Mouse (Mus musculus): Measurements from ENCODE around the gene Tspan6. TPM values are rescaled to one million over a fixed set of nuclear protein-coding genes. Genes with fewer than 3 reads are reported as not detected.

The Tspan6 gene
- 12.4 TPM for polyA plus RNA-seq (2015; fragmentation: Illumina TruSeq; extraction: RNeasy Lipid Tissue Mini Kit (QIAGEN cat#74804); ENCODE audit: insufficient read depth, low replicate concordance)

DNA sequence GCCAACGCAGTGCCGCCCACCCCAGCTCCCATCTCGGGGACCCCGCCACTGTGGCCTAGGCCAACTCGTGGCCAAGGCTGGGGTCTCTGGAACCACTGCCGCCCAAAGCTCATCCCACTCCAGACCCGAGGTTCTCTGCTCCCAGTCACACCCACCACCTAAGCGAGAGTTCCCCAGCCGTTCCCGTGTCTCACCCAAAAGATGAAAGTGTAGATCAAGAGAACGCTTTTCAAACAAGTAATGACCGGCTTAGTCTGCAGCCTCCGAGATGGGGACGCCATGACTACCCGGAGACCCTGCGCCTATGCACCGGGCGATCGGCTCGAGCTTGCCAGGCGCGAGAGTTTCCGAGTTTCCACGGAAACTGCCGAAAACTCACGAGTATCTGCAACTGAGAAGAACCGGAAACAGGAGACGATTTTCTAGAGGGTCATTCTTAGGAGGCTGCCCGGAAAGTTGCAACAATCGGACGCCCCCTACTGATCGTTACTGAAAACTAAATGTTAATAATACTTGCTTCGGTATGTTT lies at the start of gene Tspan6:
Gene Tspan6 (minus strand): TSS at position 416 of the 529 bp plus-strand sequence.

DNA sequence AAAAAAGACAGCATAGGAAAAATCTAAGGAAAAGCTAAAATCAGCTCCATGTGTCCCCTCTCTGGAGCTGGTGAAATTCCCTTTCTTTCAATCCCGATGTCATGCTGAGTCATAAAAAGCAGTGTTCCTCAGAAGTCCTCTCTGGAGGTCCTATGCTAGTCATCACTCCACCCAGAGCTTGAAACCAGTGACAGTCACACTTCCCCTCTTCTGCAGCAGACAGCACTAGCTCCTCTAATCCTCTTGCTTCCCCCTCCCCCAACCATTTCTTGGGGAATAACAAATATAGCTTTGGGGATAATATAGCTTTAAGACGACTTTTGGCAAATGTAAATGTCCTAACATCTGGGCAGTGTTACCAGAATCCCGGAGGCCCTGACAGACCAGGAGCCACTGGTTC lies 10.0 kb upstream of the Tspan6 start, which contains the start of gene Srpx2:
Gene Srpx2 (plus strand): TSS at position 166 of the 400 bp plus-strand sequence.

DNA sequence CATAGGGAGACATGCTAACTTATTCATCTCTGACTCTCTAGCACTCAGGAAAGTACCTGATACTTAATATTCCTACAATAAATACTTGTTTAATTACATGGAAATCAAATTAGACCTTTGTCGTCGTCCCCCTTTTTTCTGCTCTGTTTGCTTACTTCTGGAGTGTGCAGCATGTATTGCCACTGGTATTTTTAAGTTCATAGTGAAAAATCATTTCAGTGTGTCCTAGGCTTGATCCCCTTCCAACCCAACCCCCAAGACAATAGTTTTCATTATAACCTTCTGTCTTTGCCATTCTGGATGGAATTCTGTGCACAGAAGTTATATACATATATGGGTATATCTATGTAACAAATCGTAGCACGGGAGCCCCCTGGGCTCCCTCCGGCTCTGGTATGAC lies 47.5 kb downstream of the Tspan6 start, which contains the start of gene Tnmd:
Gene Tnmd (plus strand): TSS at position 301 of the 400 bp plus-strand sequence.

Other genes starting within 250 kb of the Tspan6 start
- 0.51 TPM for gene Pcdh19, start 209.4 kb downstream of the Tspan6 start, polyA plus RNA-seq (2015; fragmentation: Illumina TruSeq; extraction: RNeasy Lipid Tissue Mini Kit (QIAGEN cat#74804); ENCODE audit: insufficient read depth, low replicate concordance)
- gene Tnmd, start 47.4 kb downstream of the Tspan6 start, polyA plus RNA-seq (2015; fragmentation: Illumina TruSeq; extraction: RNeasy Lipid Tissue Mini Kit (QIAGEN cat#74804); ENCODE audit: insufficient read depth, low replicate concordance), result not detected
- gene Srpx2, start 10.0 kb upstream of the Tspan6 start, polyA plus RNA-seq (2015; fragmentation: Illumina TruSeq; extraction: RNeasy Lipid Tissue Mini Kit (QIAGEN cat#74804); ENCODE audit: insufficient read depth, low replicate concordance), result 1.6 TPM
- 3.3 TPM for gene Sytl4, start 83.4 kb upstream of the Tspan6 start, polyA plus RNA-seq (2015; fragmentation: Illumina TruSeq; extraction: RNeasy Lipid Tissue Mini Kit (QIAGEN cat#74804); ENCODE audit: insufficient read depth, low replicate concordance)
- 46.0 TPM for gene Cstf2, start 160.8 kb upstream of the Tspan6 start, polyA plus RNA-seq (2015; fragmentation: Illumina TruSeq; extraction: RNeasy Lipid Tissue Mini Kit (QIAGEN cat#74804); ENCODE audit: insufficient read depth, low replicate concordance)